Mouse (Mus musculus) embryonic fibroblast, embryonic 13.5 days (primary cell): Measurements from ENCODE around the gene Sit1.

Experiments
- CTCF ChIP-seq: IDR thresholded peaks from 2 replicates; pipeline ENCODE4 v1.5.1; 2011; ENCODE audit warnings: mild to moderate bottlenecking, control low read depth, low read length, moderate library complexity, borderline replicate concordance; ENCODE audit not compliant: insufficient read depth
- POLR2A ChIP-seq: IDR thresholded peaks from 2 replicates; pipeline ENCODE4 v1.6.1; 2011; ENCODE audit warnings: low read depth, mild to moderate bottlenecking, control low read depth, low read length, moderate library complexity

DNA sequence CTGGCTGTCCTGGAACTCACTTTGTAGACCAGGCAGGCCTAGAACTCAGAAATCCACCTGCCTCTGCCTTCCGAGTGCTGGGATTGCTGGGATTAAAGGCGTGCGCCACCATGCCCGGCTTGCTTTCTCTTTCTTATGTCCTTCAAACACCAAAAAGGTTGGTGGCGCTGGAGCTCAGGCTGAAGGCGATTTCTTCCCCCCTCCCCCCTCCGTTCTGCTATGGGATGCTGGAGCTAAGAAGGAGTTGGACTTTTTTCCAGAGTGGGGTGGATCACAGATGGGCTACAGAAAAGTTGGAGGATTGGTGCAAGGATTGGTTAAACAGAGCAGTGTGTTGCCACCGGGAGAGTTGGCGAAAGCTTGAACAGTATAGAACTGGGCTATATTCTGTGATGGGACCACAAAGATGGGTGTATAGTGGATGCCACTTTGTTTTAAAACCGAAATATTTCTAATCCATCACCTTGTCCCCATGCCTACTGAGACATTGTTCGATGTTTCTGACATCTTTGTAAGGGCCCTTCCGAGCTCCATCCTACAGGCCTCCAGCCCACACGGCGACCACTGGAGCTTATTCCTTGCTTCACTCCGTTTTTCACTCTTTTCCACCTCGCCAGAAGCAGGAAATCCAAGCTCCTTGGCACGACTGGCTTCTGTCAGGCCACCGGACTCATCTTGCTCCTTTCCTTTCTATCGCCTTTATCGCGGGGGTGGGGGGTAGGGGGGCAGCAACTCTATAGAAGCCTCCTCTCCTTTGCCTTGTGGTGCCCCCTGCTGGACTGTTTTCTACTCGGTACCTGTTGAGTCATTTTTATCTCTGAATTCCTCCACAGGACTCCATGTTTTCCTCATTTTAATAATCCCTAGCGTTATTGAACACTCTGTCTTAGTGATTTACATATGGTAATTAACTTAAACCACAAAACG, 4.4 kb downstream of the Sit1 start:
- TF ChIP-seq CTCF (no peak), POLR2A (no peak)
